Mouse (Mus musculus) right cerebral cortex, postnatal 4 days (tissue): ENCODE data around the gene Shb.
"Not testable (repeated sequence)": the region's sequence is repeated elsewhere in the genome, so short reads cannot be mapped to it uniquely, and the experiment has no call there.

ENCODE experiments used
- DNase-seq: peaks from one replicate; pipeline ENCODE4 v3.0.0-alpha.2; 2022

The Shb gene

DNA sequence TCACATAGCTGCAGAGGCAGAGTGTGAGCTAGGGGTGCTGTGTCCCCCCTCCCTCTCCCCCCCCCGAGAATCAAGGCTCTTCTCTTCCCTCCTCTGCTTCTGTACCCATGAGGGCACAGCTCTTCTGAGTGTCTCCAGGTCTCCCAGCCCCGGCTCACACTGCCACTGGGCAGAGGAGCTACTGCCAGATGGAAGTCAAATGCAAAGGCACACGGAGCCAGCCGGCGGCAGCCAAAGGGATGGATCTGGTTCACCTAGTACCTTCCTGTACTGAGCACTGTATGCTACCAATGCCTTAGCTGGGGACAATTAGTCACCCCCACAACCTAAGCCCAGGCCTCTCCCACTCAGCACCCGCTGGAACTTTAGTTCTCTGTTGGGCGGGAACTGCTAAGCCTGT, 116.0 kb downstream of the Shb start:
- no peak for DNase-seq

DNA sequence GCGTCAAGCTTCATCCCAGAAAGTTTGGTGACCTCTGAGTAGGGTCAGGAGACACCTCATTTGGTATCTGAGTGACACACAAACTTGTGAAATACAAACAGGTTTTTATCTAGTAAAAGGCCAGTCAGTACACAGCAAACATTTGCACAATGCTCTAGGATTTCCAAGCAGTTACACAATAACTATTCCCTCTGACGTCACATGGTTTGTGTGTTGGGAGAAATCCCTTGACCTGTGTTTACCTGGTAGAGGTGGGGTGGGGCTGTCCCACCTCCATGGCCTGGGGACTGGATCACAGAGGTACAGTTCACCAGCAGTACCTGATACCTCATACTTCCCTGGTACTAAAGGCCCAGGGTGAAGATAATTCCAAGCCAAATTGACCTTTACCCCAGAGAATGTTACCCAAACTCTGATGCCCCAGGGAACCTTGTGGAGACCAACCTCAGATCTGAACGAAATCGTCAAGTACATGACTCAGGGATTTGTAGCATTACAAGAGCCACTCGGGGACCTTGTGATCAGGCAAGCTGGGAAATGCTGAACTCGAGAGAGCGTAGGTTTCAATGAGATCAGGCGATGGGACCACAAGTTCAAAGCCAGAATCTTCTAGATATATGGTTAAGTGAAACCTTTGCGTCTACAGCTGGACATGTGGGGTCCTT, 118.5 kb downstream of the Shb start:
- no peak for DNase-seq

GRCm38 (mm10) chr4:45412433-45413192, 119.7 kb downstream of the Shb start:
- no peak for DNase-seq

DNA sequence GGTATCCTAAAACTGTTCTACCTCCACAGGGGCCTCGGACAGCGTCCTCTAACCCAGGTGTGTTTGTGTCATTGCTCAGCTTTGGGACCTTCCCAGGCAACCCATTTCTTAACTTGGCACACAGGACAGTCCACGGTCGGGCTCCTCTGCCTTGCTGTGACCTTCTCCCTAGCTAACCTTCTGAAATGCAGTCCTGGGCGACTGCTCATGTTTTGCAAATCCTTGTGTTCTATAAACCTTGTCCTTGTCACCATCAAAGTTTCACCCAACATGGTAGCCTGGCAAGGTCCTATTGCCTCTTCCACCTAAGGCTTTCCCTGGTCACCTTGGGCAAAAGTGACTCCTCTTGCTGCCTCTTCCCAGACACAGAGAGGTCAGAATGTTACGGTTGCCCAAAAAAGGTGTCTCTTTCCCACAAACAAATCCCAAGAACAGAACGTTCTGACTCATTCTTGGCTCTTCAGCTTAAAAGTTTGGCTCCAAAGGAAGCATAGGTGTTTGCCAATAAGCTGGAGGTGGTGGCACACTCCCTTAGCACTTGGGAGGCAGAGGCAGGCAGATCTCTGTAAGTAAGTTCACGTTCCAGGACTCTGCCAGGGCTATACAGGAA, 121.0 kb downstream of the Shb start:
- no peak for DNase-seq

DNA sequence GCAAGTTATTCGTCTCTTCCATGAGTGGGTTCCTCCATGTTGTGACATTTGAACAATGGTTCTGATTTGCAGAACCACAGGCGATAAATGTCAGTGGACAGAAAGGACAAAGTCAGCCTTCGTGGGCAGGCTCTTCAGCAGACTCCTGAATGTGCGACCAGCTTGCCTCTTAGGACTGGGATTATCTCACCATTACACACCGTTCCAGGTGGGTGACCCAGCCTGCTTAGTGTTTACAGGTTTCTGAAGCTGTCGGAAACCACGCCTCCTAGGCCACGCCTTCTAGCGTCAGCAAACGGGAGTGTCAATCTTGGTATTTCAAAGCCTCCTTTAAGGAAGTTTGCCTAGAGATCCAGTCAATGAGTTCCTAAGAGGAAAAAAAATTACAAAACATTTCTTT, 123.0 kb downstream of the Shb start:
- DNase-seq = no peak

DNA sequence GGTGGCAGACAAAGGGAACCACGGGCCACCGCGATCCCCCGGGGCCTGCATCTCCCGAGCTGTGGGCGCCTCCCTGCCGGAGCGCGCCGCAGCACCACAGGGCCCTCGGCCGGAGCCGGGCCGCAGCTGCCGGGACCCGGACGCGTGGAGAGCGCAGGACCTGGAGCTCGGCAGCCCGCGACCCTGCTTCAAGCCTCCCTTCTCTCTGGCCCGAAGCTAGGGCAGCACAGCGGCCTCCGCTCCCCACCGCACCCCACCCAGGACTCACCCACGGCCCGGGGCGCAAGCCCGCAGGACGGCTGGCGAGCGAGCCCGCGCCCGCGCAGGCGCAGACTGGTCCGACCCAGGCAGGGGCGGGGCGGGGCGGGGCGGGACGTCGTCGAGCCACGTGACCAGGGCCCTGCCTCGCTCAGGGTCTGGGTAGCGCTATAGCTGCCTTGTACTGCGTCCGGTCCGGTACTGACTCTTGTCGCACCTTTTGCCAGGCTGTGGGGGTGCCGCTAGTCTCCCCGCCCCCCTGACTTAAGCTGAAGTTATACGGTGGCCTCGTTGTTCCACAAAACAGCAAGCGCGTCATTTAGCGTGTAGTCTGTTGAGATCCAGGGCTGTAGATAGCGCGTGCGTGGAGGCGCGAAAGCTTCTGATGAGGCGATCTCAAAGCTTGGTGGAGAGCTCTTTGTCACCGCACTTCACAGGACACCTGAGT, 123.7 kb downstream of the Shb start, which contains the start of gene Slc25a51:
Gene Slc25a51 (minus strand): TSS at position 340 of the 706 bp plus-strand sequence.
- DNase-seq = peak; percentile 85

- no peak for DNase-seq
Measured at GRCm38 (mm10) chr4:45407703-45408334, 124.5 kb downstream of the Shb start.

GRCm38 (mm10) chr4:45407001-45407702, 125.1 kb downstream of the Shb start:
- no peak for DNase-seq

GRCm38 (mm10) chr4:45406397-45406796, 125.9 kb downstream of the Shb start:
- DNase-seq = no peak

- DNase-seq = no peak
Measured at GRCm38 (mm10) chr4:45405315-45405714, 127.0 kb downstream of the Shb start.

DNA sequence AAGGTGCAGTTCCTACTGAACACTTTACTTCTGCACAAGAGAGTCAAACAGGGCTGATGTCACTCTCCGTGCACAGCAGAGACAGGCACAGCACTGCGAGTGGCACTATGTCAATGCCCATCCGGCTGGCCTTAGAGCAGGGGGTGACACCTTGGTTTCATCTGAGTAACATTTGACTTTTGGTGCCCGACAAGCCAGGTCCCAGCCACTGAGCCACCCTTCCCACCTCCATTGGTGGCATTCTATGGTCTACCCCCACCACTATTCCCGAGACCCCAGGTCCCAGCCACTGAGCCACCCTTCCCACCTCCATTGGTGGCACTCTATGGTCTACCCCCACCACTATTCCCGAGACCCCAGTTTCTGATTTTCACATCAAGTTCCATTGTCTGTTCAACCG, 128.2 kb downstream of the Shb start:
- DNase-seq = no peak

DNA sequence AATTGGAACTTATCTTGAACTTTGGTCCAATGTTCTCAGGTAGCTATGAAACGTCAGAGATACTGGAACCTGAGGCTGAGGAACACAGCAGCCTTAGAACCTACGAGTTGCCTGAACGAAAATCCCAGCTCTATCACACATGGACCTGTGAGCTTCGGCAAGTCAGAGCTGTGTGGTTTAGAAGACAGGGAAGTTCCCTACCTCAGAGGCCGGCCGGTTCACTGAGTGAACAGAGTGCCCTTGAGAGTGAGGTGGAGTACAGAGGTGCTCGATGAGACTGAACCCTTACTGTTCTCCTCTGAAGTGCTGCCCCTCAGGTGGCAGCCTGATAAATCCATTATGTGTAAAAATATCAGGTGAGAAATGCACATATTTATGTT, 128.8 kb downstream of the Shb start:
- no peak for DNase-seq

DNA sequence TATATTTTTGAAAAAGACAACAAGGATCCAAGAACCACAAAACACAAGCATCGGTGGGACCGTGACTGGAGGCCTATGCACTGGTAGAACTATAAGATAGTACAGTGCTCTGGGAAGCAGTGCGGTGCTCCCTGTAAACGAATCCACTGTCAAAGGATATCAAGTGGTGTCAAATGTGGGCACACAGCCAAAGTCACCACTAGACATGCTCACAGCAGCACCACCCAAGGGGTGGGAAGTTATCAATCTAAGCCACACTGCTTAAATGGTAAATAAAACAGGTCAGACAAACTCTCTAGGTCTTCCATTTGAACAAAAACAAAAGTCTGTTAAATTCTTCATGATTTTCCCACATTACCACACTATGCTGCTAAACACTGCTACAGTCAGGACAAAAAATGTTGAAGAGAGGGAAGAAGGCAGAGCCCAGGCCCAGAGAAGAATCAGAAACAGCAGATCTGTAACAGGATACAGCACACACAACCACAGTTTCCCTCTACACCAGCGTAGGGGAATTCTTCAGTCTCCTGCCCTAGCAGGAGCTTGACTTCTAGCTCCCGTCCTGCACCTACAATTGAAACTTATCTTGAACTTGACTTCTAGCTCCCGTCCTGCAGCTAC, 129.3 kb downstream of the Shb start:
- DNase-seq = no peak

- DNase-seq = no peak
Measured at GRCm38 (mm10) chr4:45402281-45402680, 130.0 kb downstream of the Shb start.

DNA sequence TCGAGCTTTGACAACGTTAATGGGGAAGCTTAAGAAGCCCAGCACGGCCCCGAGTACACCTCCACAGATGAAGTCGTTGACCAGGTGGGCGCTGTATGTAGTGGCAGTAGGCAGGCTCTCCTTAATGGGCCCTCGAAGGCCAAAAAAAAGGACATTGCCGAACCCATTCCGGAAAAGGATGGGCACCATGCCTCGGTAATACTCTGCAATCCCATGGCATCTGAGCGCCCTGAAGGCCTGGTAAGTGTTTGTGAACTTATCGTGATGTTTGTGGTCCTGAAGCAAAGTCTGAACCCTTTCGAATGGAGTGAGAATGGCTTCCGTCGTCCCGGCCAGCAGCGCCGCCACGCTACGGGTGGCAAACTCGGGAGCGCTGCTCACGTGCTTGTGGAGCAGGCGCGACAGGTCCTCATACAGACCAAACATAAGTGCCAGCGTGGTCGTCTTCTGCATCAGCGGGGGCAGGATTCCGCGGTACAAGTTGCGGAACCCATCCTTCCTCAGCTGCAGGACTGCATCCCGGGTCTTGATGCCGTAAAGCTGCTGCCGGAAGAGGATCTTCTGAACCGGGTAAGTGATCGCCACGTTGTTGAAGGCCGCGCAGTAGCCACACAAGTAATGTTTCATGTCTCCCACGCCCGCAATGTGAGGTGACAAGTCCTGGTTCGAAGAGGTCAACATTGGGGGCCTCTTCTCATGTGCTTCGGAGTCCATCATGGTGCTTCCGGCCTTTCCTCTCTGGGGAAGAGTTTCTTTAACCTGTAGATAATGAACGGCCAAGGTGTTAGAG, 132.7 kb downstream of the Shb start:
- no peak for DNase-seq

GRCm38 (mm10) chr4:45398315-45398714, 134.0 kb downstream of the Shb start:
- not testable (repeated sequence) for DNase-seq

DNA sequence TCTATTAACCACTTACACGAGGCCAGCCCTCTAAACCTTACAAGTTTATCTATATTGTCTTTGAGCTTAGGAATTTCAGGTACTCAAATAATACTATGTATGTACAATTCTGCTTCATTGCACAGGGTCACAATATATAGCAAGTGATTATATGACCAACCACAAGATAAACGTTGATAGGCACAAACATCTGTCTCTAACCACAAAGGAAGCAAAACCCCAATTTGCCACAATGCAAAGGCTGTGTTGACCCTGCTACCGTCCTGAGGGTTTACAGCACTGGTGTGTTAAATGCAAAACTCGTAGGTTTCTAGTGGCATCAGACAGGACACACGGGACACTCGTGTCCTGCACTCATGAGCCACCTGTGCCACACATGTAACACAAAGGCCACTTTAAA, 136.1 kb downstream of the Shb start:
- not testable (repeated sequence) for DNase-seq

DNA sequence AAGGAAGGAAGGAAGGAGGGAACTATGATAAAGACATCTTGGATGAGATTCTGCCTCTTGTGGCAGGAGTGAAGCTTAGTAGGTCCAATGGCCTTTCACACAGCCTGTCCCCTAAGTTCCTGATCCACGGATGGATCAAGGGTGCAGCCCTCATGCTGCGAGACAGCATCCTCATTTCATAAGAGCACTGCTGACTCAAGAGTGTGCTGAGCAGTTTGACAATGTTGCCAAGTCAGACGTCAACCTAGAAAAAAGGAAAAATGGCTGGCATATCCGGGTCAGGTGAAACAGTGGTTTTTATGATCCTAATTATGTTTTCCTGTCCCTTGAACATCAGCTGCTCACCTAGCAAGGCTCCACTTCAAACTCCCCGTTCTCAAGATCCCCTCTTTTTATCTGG, 138.6 kb downstream of the Shb start:
- DNase-seq = no peak

GRCm38 (mm10) chr4:45392994-45393393, 139.3 kb downstream of the Shb start:
- DNase-seq = no peak

GRCm38 (mm10) chr4:45392572-45392971, 139.7 kb downstream of the Shb start:
- DNase-seq = no peak

DNA sequence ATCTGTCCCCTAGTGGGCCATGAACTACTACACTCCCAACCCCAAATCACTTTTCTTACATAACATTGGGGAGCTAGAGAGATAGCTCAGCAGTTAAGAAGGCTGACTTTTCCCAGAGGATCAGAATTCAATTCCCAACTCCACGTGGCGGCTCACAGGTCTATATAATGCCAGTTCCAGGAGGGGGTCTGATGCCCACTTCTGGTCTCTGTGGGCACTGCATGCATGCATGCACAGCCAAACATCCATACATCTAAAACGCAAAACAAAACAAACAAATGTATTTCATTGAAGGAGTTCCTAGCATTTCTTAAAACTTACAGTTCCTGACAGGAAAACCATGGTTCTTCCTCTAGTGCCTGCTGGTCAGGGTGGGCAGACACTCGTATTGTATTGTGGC, 140.2 kb downstream of the Shb start:
- DNase-seq = no peak
